In the genomic region with DNA sequence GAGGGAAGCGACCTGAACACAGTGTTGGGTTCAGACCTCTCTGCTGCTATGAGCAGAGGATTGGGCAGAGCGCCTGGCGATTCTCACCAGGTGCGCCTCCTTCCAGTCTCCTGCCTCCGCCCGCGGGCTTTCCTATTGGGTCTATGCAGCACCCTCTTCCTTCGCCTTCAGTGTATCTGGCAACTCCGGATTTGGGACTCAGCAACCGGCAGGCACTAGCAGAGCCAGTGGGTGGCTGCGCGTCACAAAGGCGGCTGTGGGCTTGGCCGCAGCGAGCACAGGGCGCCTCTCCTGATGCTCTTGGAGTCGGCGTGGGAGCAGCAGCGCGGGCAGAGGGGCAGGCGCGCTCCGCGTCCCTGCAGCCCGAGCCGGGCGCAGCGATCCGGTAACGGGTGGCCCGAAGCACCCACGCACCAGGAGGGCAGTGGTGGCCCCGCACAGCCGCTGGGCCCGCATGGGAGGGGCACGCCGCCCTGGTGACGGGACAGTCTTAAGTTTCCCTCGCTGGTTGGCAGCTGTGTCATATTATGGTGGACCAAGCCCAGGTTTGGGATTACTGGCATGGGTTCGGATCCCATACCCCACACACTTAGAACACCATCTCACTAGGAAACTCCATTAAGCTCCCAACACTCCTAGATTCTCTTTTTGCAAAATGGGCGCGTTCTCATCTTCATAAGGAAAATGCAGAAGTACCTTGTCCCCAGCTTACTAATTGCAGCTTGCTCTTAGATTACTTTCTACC, we compare ENCODE assay signal across 8 mouse cellular contexts. TPM values are rescaled to one million over a fixed set of nuclear protein-coding genes. Genes with fewer than 3 reads are reported as not detected.
DNase-seq lines count a peak whose midpoint lies in the region; ATAC-seq and TF ChIP-seq lines count a peak whose summit lies in the region.

TSS of gene Fbxo39 (plus strand) at position 294 of the 745 bp plus-strand sequence.

- peak within 1 kb of the TSS; percentile 33 for H3K4me3 ChIP-seq in kidney, embryonic 15.5 days (replicated peaks)
- no peak within 1 kb of the TSS for H3K4me3 ChIP-seq in kidney, adult 2 months (ENCODE audit: insufficient read depth, low read depth, low read length)

- H3K27me3 ChIP-seq in kidney, embryonic 15.5 days, result peaks cover 29% of the 10 kb centered on the region
- no peaks in the 10 kb centered on the region for H3K27me3 ChIP-seq in kidney, adult 2 months (replicated peaks; ENCODE audit: control insufficient read depth, insufficient read depth, low read length)

- H3K27ac ChIP-seq in kidney, embryonic 15.5 days, result no peak within 1 kb of the TSS
- no peak within 1 kb of the TSS for H3K27ac ChIP-seq in kidney, adult 2 months (ENCODE audit: insufficient read depth, low read depth, low read length)

- no peaks in the 10 kb centered on the region for H3K9me3 ChIP-seq in kidney, embryonic 15.5 days (replicated peaks)

- H3K36me3 ChIP-seq in kidney, embryonic 15.5 days, result no peaks in the 10 kb centered on the region
- H3K36me3 ChIP-seq in kidney, adult 2 months (ENCODE audit: control insufficient read depth, insufficient read depth, low read length), result no peaks in the 10 kb centered on the region

- no peak for DNase-seq in kidney, adult 2 months
- DNase-seq in ZHBTc4 (ENCODE audit: low read depth, low spot score), result peak; percentile 79
- no peak for DNase-seq in thymus, adult 18-20 months
- DNase-seq in gastrocnemius, adult 18-20 months (ENCODE audit: low spot score), result no peak
- no peak for DNase-seq in T-cell, adult 2 months (ENCODE audit: low spot score)

- H3K4me1 ChIP-seq in kidney, embryonic 15.5 days, result peaks cover 5% of the 10 kb centered on the region
- H3K4me1 ChIP-seq in kidney, adult 2 months (ENCODE audit: control insufficient read depth, insufficient read depth, low read length), result no peaks in the 10 kb centered on the region

- TF ChIP-seq CTCF in kidney, adult 2 months (conservative IDR thresholded peaks at IDR 0.05; ENCODE audit: insufficient read depth, insufficient read length, low read depth, low read length), result no peak

- 0 out of 2 replicates have a peak, but pooled peaks have one; percentile 40 for ATAC-seq in kidney, embryonic 15.5 days (replicated peaks; ENCODE audit: low FRiP score)
- ATAC-seq in granulocyte monocyte progenitor cell, adult 5-6 weeks (replicated peaks; ENCODE audit: poor library complexity, severe bottlenecking), result peak; percentile 48
- 0 out of 2 replicates have a peak, but pooled peaks have one; percentile 9 for ATAC-seq in megakaryocyte progenitor cell, adult 5-6 weeks (replicated peaks; ENCODE audit: poor library complexity)

- H3K9ac ChIP-seq in kidney, embryonic 15.5 days, result no peak within 1 kb of the TSS

- no peak for TF ChIP-seq POLR2A in kidney, adult 2 months (IDR thresholded peaks at IDR 0.05; ENCODE audit: low read depth, low read length)

- H3K4me2 ChIP-seq in kidney, embryonic 15.5 days, result peak within 1 kb of the TSS; percentile 66

- 9% methylated on average over 42 of the region's 42 CpGs for WGBS in kidney, embryonic 15.5 days
- WGBS in kidney, adult 2 months, result 15% methylated on average over 42 of the region's 42 CpGs

RNA-seq across cellular contexts. Expression of gene Fbxo39, which starts in this region (rescaled TPM):
- polyA plus RNA-seq in kidney, embryonic 15.5 days (2015; fragmentation: Nextera tagmentation; extraction: Ambion mirVana), result not detected in 2 replicates
- 0.07 and 0.11 TPM in 2 replicates for polyA plus RNA-seq in kidney, adult 2 months (2012; rRNA removed)
- total RNA-seq in granulocyte monocyte progenitor cell, adult 5-6 weeks (2014; fragmentation: Nextera tagmentation), result not detected in 2 replicates
- not detected in 2 replicates for total RNA-seq in granulocyte monocyte progenitor cell, adult 5-6 weeks (2017)
- not detected in 2 replicates for total RNA-seq in megakaryocyte progenitor cell, adult 5-6 weeks (2015)
- total RNA-seq in megakaryocyte progenitor cell, adult 5-6 weeks (2017), result not detected in 2 replicates
- total RNA-seq in gastrocnemius, adult 18-20 months (2021), result not detected

Comparison
In these comparisons a context has a peak if more than half of its experiments do, and no peak if none do; other contexts are left out.
1. Peak in ATAC-seq, H3K4me3 ChIP-seq and H3K4me2 ChIP-seq in kidney, embryonic 15.5 days; RNA of the gene not detected or under 1 TPM.
2. Peak in ATAC-seq in granulocyte monocyte progenitor cell, adult 5-6 weeks; RNA of the gene not detected or under 1 TPM.
3. Peak in ATAC-seq in megakaryocyte progenitor cell, adult 5-6 weeks; RNA of the gene not detected or under 1 TPM.